Mouse (Mus musculus) heart, adult 18-20 months (tissue): ENCODE data around the gene Ttc7. TPM values are rescaled to one million over a fixed set of nuclear protein-coding genes. Genes with fewer than 3 reads are reported as not detected.
A peak's percentile ranks its signal among the peaks of the same experiment; 100 is the strongest.

Source experiments
- DNase-seq, 2 experiments: peaks; one replicate each; pipeline ENCODE4 v3.0.0; 2021 to 2022; ENCODE audit warnings: mixed read lengths in 1 of 2
- total RNA-seq, 2 experiments: library from RNA; stranded (reverse); gene quantifications; 2 replicates each; pipeline ENCODE4 v1.2.3; 2021

Gene Ttc7
- total RNA-seq, 2 experiments from 2014 or later: 26.2 to 32.1 TPM

GRCm38 (mm10) chr17:87312924-87313870, 30.5 kb downstream of the Ttc7 start:
- DNase-seq: peak; percentile 56

DNA sequence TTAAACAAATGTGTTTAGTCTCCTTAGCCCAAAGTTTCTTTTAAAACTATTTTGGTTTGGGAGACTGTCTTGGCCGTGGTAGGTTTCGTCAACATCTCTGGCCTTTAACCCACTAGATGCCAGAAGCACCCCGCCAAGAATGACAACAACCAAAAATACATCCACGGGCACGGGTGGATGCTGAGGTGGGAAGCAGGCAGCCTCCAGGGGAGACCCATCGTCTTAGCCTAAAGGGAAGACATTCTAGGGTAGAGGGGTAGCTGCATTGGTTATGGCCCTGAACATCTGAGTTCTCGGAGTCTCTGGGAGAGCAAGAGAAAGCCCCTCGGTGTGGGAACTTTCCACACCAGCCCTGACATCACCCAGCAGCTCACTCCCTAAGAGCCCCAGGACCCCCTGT, 31.4 kb downstream of the Ttc7 start:
- no peak for DNase-seq

GRCm38 (mm10) chr17:87314530-87314946, 31.9 kb downstream of the Ttc7 start:
- DNase-seq: peak in 1 of 2 experiments; percentile 56

DNA sequence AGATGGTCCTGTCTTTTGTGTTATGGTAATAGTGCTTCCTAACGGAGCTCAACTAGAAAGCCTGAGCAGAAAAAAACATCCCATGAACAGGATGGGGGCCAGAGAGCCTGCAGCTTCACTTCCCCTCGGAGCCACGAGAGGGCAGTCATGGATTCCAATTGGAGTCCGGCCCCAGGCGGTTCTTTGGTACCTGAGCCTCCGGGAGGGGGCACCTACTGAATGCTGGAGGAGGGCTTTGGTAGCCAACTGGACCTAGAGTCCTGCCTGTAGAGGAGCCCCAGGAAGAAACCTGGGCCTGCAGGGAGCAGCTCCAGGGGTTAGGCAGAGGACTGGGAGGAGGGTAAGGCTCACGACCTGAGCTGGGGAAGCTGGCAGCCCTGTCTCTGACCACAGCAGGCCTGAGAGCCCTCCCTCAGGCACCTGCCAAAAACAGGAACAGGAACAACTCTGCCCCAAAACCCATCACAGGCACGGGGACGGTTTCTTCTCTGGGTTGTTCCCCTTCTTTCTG, 32.4 kb downstream of the Ttc7 start:
- DNase-seq: peak; percentile 92 to 97

DNA sequence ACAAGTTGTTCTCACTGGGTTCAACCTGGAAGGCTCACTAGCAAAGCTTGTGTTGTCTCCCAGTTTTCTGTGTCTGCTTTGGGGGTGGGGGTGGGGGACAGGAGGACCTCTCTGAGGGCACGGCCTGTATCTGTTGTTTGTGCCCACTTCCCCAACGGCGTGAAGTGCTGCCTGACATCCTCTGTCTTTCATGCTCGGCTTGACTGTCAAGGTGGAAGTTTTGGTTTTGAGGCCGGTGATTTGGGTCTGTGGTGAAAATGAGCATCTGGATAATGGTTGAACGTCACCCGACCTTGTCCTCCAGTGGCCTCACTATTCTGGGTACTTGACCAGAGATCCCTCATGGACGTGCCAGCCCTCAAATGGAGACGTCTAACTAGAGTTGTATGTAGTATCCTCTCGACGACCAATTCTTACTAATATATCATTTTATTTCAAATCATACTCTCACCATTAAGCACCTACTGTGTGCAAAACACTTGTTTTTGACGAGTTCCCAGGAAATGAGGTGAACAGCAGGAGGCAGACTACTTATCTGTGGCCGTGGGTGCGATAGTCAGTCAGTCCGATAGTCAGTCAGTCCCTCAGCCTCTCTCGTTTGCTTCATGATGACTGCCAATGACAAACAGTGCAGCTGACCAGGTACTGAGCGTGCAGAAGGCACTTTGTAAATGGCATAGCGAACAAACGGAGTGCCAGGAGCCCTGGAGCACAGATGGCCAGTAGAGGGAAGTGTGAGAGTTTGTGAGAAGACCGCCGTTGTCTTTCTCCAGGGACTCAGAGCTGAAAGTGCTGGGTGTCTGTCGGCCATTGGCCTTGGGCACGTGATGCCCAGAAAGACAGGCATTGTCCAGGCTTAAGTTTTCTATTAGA, 33.4 kb downstream of the Ttc7 start:
- DNase-seq: no peak

- DNase-seq: peak in 1 of 2 experiments; percentile 38
Measured at GRCm38 (mm10) chr17:87317271-87317670, 34.6 kb downstream of the Ttc7 start.

- peak in 1 of 2 experiments; percentile 59 for DNase-seq
Measured at GRCm38 (mm10) chr17:87317947-87318346, 35.3 kb downstream of the Ttc7 start.

DNA sequence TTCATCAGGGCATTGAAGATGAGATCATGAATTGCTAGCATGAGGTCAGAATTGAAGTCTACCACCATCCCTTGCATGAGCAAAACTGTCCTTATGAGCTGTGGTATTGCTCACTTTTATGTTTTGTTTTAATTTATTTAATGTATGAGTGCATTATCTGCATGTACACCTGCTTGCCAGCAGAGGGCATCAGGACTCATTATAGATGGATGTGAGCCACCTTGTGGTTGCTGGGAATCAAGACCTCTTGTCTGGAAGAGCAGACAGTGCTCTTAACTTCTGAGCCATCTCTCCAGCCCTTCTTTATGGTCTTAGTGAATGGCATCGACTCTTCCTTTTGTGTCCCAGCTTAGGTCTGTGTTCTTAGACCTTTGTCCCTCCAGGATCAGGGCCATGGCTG, 39.0 kb downstream of the Ttc7 start:
- DNase-seq: no peak

DNA sequence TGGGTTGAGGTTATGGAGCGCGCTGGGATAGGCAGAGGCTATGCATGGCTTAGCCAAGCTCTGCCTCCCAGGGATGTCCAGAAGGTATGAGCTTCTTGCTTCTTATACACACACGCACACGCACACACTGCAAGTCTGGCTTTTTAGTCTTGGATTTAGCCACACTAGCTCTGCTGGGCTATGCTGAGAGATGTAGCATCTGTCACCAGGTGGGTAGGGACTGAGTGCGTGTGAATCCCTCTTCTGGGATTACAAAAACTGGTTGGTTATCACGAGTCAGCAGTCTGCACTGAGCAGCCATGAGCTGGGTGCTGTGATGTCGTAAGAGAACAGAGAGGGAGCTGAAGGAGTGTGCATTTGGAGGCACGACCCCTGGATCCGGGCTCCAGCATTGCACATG, 40.5 kb downstream of the Ttc7 start:
- DNase-seq: no peak

- no peak for DNase-seq
Measured at GRCm38 (mm10) chr17:87325501-87325900, 42.8 kb downstream of the Ttc7 start.

- DNase-seq: peak; percentile 40 to 83
Measured at GRCm38 (mm10) chr17:87326987-87327386, 44.3 kb downstream of the Ttc7 start.

GRCm38 (mm10) chr17:87327645-87328044, 45.0 kb downstream of the Ttc7 start:
- DNase-seq: no peak

GRCm38 (mm10) chr17:87328177-87328768, 45.6 kb downstream of the Ttc7 start:
- DNase-seq: no peak

GRCm38 (mm10) chr17:87329144-87329700, 46.5 kb downstream of the Ttc7 start:
- no peak for DNase-seq

- no peak for DNase-seq
Measured at GRCm38 (mm10) chr17:87330250-87330920, 47.7 kb downstream of the Ttc7 start.

- peak; percentile 38 to 51 for DNase-seq
Measured at GRCm38 (mm10) chr17:87330921-87331291, 48.2 kb downstream of the Ttc7 start.

DNA sequence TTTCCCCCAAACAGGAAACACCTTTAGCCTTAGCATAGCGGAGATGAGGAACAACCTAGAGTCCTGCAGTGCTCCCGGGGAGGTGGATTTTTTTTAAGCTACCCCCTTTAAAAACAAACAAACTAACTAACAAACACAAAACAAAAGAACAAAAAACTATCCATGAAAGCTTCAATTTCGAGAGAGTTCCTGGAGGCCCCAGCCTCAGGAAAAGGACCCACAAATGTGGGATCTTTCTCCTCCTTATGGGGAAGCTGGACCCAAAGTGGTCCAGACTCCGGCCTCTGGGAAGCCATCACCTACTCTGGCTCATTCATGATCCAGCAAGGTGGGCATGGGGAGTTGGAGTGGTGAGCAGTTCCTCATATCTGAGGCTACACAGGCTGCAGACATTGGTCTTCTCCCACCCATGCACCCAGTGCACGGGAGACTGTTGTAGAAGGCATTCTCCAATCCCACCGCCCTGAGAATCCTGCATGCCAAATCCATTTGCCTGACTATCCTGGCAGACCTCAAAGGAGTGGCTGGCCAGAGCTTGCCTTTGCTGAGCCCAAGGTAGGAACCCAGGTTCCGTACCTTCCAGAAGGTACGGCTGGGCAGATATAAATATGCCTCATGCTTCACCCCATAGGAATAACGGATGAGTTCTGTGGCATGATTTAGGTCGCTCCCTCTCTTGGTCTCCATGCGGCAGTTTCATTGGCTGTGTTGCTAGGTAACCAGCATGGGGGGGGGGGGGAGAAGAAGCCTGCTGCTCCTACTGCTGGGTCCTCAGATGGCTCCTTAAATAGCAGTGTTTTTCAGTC, 48.9 kb downstream of the Ttc7 start:
- no peak for DNase-seq

DNA sequence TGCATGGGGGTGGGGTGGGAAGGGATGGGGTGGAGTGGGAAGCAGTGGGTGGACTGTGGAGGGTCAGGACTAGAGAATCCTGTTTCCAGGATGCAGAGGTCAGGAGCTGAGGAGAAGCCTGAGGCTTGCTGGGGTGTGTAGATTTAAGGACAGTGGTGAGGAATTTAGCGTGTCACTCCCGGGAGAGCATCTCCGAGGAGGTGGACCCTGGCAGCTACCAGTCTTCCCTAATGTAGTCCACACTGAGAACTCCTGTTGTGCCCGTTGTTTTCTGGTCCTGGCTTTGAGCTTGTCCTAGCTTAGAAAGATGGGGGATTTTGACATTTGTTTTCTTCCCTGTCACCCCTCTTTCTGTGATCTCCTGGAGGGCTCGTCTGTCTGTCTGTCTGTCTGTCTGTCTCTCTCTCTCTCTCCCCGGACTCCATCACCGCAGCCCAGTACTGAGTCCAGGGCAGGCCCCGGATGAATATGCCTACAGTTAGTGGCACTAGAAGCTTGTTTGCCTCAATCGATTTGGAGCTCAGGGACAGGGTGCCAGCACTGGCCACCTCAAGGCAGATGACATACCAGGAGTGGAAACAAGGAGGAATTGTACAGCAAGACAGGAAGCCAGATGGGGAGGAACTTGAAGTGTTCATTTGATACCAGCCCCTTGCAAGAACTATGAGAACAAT, 49.6 kb downstream of the Ttc7 start:
- no peak for DNase-seq

DNA sequence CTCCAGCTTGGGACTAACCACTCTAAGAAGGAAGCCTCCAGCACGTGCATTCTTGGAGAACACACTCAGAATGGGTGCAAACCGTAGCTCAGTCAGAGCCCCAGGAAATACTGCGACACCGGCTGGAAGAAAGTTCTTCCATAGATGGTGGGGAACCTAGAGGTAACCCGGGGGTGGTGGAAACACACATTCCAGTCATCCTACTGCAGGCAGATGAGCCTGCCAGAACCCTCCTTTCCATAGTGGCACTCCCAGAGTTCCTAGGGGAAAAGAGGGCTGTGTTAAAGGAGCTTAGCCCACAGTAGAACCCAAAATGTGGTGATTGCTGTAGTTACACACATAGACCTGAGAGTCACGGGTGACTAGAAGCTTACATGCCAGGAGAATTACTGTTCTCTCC, 50.2 kb downstream of the Ttc7 start:
- DNase-seq: no peak

DNA sequence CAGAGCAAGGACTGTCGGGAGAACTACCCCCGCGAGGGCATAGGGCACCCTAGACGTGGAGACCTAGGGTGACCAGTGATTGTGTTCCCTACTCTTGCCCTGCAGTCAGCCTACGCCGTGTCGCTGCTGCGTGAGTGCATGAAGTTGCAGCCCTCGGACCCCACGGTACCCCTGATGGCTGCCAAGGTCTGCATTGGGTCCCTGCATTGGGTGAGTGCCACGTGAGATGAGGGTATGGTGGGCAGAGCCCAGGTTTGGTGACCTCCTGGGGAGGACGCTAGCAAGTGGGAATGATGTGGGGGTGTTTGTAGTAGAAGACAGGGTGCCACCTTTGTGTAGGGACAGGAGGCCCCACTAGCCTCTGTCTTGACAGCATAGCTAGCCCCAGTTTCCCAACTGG, 51.5 kb downstream of the Ttc7 start:
- DNase-seq: no peak
